Mouse (Mus musculus): Measurements from ENCODE around the gene Fhl3.
A peak's percentile ranks its signal among the peaks of the same experiment; 100 is the strongest.

Fhl3 gene

GRCm38 (mm10) chr4:124700248-124700971 is at the start of gene Fhl3:
Gene Fhl3 (plus strand): TSS chr4:124700701.
- DNase-seq: peak; percentile 92

DNA sequence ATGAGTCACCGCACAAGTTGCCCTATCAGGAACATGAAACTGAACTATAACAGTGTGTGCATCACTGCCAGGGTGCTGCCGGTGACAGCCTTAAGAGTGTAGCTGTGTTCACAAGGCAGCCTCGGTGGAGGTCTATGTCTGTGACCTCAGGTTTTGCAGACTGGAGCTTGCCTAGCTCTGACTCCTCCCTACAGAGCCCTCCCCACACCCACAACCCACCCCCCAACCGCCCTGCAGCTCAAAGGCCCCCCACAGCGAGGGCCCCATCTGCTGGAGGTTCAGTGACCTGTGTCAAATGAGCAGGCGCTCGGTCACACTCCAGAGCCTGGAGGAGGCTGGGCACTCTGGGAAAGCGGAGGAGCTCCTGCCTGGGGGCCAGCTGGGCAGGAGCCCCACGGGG is 47.6 kb upstream of the Fhl3 start:
- peak; percentile 77 for DNase-seq

GRCm38 (mm10) chr4:124656518-124656853 is 44.0 kb upstream of the Fhl3 start, which contains the start of gene Pou3f1:
Gene Pou3f1 (plus strand): TSS chr4:124656807.
- DNase-seq: no peak

GRCm38 (mm10) chr4:124656854-124657650 is 43.4 kb upstream of the Fhl3 start:
- peak; percentile 95 for DNase-seq

DNA sequence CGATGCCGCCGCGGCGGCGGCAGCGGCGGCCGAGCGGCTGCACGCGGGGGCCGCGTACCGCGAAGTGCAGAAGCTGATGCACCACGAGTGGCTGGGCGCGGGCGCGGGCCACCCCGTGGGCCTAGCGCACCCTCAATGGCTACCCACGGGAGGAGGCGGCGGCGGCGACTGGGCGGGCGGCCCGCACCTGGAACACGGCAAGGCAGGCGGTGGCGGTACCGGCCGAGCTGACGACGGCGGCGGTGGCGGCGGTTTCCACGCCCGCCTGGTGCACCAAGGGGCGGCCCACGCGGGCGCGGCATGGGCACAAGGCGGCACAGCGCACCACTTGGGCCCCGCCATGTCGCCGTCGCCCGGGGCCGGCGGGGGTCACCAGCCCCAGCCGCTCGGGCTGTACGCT is 42.7 kb upstream of the Fhl3 start:
- no peak for DNase-seq

GRCm38 (mm10) chr4:124658412-124658851 is 42.1 kb upstream of the Fhl3 start:
- DNase-seq: peak; percentile 61

DNA sequence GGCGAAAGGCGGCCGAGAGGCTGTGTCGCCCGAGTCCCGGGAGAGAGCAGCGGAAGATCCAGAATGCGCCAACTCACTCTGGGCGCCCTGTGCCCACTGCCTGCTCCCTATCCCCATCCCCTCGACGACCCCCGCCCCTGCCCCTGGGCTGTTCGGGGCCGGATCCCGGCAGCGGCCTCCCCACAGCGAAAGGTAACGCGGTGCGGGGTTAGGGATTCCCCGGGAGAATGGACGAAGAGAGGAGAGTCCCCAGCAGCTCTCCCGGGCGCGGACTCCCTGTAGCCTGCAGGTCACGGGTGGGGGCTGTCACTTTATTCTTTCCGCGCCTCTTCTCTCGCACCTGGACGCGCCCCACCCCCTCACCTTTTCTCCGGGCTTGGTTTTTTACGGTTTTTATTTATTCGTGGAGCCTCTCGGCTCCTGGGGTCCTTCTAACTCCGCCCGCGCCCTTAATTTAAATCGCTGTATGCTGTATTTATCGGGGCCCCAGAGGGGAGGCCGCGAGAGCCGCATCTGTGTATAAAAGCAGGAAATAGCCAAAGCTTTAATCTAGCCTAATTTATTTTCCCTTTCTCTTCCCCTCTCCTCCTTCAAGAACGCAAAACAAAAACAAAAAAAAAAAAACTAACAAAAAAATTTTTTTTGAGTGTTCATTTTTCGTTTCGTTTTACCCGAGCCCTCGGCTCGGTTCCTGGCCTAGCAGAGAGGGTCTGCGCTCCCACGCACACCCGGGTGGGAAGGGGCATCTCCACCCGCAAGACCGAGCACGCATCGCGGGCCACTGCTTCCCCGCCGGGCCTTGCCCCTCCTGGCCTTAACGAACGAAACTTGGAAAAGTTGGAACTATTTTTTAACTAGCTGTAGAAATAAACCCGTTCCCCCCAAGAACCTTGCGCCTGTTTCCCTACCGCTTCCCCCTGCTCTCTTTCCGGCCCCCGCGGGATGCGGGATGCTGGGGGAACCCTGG is 41.0 kb upstream of the Fhl3 start:
- peak; percentile 48 for DNase-seq

DNA sequence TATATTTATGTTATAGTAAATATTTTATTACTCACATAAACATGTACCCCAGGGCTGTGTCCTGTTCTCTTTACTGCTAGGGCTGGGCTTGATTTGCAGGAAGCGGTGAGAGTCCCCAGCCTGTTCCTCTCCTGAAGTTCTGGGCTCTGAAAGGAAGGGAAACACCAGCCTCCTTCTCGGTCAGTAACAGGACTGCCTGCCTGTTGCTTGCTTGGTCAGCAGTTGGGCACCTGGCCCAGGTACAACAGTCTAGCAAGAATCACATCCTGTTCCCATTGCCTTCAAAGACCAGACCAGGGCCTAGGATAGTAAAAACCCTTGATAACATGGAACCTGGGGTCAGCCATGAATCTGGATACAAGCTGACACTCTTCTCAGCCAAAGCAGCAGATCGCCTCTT is 39.9 kb upstream of the Fhl3 start:
- DNase-seq: no peak

DNA sequence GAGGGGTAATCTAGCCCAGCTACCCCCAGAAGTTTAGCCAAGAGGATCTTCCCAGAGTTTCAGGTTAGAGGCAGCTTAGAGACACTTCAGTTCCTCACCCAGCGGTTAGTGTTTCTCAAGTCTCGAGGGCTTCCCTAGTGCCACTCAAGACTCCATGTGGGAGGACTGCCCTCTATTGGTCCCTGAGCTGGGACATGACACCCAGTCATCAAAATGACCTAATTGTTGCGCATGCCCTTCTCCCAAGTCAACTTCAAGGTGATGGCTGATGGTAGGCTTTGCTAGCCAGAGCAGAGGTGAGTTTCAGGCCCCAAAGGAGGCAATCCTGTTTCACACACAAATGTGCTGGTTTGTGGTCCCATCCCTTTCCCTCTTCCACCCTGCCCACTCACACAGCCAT is 37.5 kb upstream of the Fhl3 start:
- peak; percentile 47 for DNase-seq

GRCm38 (mm10) chr4:124664185-124664584 is 36.3 kb upstream of the Fhl3 start:
- no peak for DNase-seq

GRCm38 (mm10) chr4:124664604-124665003 is 35.9 kb upstream of the Fhl3 start:
- no peak for DNase-seq

DNA sequence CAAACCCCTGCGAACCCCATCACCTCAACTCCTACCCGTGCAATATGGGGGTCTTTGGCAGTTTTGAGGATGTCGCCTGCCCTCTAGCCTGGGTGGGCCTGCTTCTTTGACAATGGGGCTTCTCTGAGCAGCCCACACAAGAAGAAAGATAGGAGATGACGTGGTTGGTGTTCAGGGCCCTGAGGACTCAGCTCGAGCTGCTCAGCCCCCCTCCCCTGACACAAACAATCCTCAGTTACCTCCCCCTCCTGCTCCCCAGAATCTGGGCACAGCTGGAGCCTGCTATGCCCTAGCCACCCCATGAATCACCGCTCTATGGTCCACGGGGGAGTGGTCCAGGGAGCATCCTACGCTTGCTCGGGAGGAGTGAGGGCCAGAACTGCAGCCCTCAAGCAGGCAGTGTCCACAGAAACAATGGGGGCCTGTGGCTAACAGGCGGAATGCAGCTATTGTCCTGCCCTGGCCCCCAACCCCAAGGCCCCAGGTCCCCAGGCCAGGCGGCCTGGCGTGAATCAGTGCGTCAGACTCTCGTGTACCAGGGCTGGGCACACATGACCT is 32.9 kb upstream of the Fhl3 start:
- no peak for DNase-seq

- peak; percentile 74 for DNase-seq
These were observed 32.4 kb upstream of the Fhl3 start for GRCm38 (mm10) chr4:124668078-124668477.

- no peak for DNase-seq
These were observed 30.3 kb upstream of the Fhl3 start for GRCm38 (mm10) chr4:124670232-124670631.

DNA sequence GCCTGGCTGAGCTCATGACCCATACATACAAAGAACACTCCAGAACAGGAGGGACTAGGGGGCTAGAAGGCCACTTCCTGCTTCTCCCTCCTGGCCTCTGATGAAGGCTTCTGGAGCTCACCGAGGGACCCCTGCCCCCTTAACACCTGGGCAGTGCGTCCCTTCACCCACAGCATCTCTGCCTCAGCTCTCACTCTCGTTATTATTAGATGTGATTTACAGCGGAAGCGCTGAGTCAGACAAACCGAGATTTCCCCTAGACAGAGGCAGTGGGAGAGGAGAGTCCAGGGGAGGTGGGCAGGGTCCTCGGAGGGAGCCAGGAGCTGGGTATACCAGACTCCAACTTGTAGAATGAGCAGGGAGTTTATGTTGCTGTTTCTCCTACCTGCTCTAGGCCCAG is 28.9 kb upstream of the Fhl3 start:
- DNase-seq: no peak

DNA sequence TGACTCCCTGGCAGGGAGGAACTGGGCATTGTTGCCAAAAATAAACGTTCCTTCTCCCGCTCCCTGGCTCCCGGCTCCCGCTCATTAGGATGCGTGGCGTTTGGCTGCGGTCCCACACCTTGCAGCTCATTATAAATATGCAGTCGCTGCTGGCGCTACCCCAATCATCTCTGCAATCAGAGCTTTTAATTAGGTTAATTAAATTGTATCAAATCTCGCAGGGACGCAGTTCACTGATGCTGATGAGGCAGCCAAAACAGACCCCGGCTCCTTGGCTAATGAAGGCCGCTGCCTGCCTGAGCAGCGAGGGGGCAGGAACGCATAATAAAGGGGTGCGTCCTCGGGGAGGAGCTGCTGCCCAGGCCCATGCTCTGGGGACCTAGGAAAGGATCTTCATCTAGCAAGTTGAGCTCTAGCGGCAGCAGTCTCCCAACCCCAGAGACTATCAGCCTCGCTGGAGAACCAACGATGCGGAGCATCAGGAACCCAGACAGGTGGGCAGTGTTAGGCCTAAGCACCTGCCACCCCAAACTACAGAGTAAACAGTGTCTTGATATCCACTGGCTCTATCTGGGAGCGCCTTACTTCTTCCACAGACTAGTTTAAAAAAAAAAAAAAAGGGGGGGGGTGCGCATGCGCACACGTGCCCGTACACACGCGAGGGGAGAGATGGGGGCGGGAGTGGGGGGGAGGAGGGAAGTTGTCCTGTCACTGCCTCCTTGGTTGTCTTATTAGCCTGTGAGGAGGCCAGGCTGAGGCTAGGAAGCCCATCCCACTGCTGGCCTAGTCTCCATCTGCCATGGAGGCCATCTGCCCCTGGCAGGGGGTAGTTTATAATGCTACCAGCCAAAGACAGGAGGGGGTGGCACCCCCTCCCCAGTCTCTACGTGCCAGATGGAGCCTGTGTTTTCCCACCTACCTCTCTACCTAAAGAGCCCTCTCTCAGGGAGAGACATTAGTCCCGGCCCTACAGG is 27.9 kb upstream of the Fhl3 start:
- peak; percentile 43 for DNase-seq

DNA sequence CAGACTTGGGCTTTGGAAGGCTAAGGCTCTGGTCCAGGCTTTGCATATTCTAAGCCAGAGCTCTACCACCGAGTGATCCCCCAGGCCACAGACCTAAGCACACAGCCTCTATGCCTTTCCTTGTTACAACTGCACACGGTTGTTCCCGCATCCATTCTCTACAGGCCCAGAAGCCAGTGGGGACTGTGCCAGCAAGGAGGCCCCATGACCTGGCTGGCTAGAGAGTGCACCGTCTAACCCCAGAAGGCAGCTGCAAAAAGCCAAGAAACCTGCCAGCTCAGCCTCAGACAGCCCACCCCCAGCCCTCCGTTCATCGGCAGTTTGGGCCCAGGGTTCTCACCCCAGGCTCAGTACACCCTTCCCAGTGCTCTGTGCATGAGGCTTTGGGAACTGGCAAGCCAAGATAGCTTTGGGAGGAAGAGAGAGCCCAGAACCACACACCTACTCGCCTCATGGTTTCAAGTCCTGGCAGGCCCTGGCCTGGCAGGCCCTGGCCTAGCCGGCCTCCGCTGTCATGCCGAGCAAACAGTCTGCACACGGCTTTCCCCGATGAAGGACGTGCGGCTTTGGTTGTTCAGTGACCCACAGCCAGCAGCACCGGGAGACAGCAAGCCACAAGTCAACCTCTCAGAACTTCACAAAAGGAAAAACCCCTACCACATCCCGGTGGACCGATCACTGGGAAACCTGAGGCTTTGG is 26.0 kb upstream of the Fhl3 start:
- DNase-seq: no peak

DNA sequence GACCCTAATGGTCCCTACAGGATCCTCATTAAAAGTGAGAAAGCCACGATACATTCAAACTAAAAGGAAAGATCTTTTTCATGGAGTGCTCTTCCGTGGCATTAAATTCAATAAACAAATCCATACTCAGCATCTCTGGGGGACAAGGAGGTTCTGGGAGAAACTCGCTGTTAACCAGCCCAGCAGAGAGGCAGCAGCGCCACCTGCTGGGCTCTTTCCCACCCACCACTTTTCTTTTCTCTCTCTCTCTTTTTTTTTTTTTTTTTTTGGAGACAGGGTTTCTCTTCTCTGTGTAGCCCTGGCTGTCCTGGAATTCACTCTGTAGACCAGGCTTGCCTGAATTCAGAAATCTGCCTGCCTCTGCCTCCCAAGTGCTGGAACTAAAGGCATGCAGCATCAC is 25.5 kb upstream of the Fhl3 start:
- peak; percentile 86 for DNase-seq

- no peak for DNase-seq
These were observed 24.5 kb upstream of the Fhl3 start for GRCm38 (mm10) chr4:124675958-124676357.

- peak; percentile 53 for DNase-seq
These were observed 18.2 kb upstream of the Fhl3 start for GRCm38 (mm10) chr4:124682270-124682669.

- no peak for DNase-seq
These were observed 17.0 kb upstream of the Fhl3 start for GRCm38 (mm10) chr4:124683474-124683873.

Data from embryo, embryonic 11 days (tissue).